Mouse (Mus musculus) monocyte, adult 2 months (primary cell): Measurements from ENCODE around the gene C530008M17Rik.

Experiments
- DNase-seq, 2 experiments: peaks; one replicate each; pipeline ENCODE4 v3.0.0; 2022; ENCODE audit warnings: low spot score in 2 of 2, low read depth in 1 of 2

C530008M17Rik gene

GRCm38 (mm10) chr5:76822097-76822496, 165.8 kb downstream of the C530008M17Rik start:
- no peak for DNase-seq

GRCm38 (mm10) chr5:76828527-76829240, 172.4 kb downstream of the C530008M17Rik start:
- no peak for DNase-seq

GRCm38 (mm10) chr5:76832529-76833210, 176.4 kb downstream of the C530008M17Rik start:
- DNase-seq: no peak

- no peak for DNase-seq
Observed at GRCm38 (mm10) chr5:76837018-76837417, 180.7 kb downstream of the C530008M17Rik start.

GRCm38 (mm10) chr5:76839786-76840185, 183.5 kb downstream of the C530008M17Rik start:
- no peak for DNase-seq

- no peak for DNase-seq
Observed at GRCm38 (mm10) chr5:76841859-76842258, 185.5 kb downstream of the C530008M17Rik start.

- peak in 1 of 2 experiments; percentile 32 for DNase-seq
Observed at GRCm38 (mm10) chr5:76843448-76843847, 187.1 kb downstream of the C530008M17Rik start.

- DNase-seq: no peak
Observed at GRCm38 (mm10) chr5:76843851-76844419, 187.6 kb downstream of the C530008M17Rik start.

GRCm38 (mm10) chr5:76844618-76845186, 188.4 kb downstream of the C530008M17Rik start:
- DNase-seq: no peak

- no peak for DNase-seq
Observed at GRCm38 (mm10) chr5:76847106-76847505, 190.8 kb downstream of the C530008M17Rik start.

GRCm38 (mm10) chr5:76851316-76851715, 195.0 kb downstream of the C530008M17Rik start:
- no peak for DNase-seq

GRCm38 (mm10) chr5:76853549-76853948, 197.2 kb downstream of the C530008M17Rik start:
- DNase-seq: peak; percentile 20 to 43

- DNase-seq: no peak
Observed at GRCm38 (mm10) chr5:76855829-76856600, 199.7 kb downstream of the C530008M17Rik start.

- DNase-seq: no peak
Observed at GRCm38 (mm10) chr5:76857103-76858015, 201.0 kb downstream of the C530008M17Rik start.

GRCm38 (mm10) chr5:76858444-76858843, 202.1 kb downstream of the C530008M17Rik start:
- DNase-seq: no peak

- DNase-seq: no peak
Observed at GRCm38 (mm10) chr5:76866819-76867218, 210.5 kb downstream of the C530008M17Rik start.

- DNase-seq: no peak
Observed at GRCm38 (mm10) chr5:76868693-76869286, 212.5 kb downstream of the C530008M17Rik start.

- no peak for DNase-seq
Observed at GRCm38 (mm10) chr5:76869553-76869952, 213.2 kb downstream of the C530008M17Rik start.

- no peak for DNase-seq
Observed at GRCm38 (mm10) chr5:76876106-76876758, 219.9 kb downstream of the C530008M17Rik start.
